Mouse (Mus musculus): ENCODE results near the gene Leng1. TPM values are rescaled to one million over a fixed set of nuclear protein-coding genes. Genes with fewer than 3 reads are reported as not detected.

Leng1 gene
- polyA plus RNA-seq, 1 experiment, result 9.5 TPM

DNA sequence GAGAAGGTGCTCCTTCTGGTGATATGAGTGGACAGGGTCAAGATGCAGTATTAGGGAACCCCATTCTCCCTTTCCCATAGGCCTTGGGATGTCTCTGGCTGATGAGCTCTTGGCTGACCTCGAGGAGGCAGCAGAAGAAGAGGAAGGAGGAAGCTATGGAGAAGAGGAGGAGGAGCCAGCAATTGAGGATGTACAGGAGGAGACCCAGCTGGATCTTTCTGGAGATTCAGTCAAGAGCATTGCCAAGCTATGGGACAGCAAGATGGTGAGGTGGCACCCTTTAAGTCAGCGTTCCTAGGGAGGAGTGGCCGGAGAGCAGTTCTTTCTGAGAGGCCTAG, 35.2 kb downstream of the Leng1 start:
- TF ChIP-seq TCF12 (IDR thresholded peaks at IDR 0.05; ENCODE audit: insufficient read depth, poor library complexity, severe bottlenecking) (no peak), POLR2AphosphoS2 (IDR thresholded peaks at IDR 0.05; ENCODE audit: insufficient read length, low read depth) (no peak), SRF (IDR thresholded peaks at IDR 0.05; ENCODE audit: control insufficient read depth, insufficient read length, low read depth) (no peak), E2F4 (IDR thresholded peaks at IDR 0.05; ENCODE audit: insufficient read depth) (no peak), MAX (IDR thresholded peaks at IDR 0.05; ENCODE audit: low read depth) (no peak), MYOD1 (IDR thresholded peaks at IDR 0.05; ENCODE audit: control insufficient read depth in 1 of 3, insufficient read length in 2 of 3, low read depth in 2 of 3) (no peak)
- Histone ChIP-seq H3K79me2 (ENCODE audit: control insufficient read depth, insufficient read depth) (peaks cover 35% of the 10 kb centered on the region), H3K4me3 (peak overlapping the region; percentile 69), H3K36me3 (ENCODE audit: control insufficient read depth, insufficient read depth) (peaks cover 12% of the 10 kb centered on the region), H3ac (ENCODE audit: control insufficient read depth, insufficient read length) (no peak overlapping the region), H3K27me3 (ENCODE audit: control insufficient read depth, insufficient read depth, insufficient read length) (no peaks in the 10 kb centered on the region), H3K4me2 (ENCODE audit: low read depth) (peak overlapping the region; percentile 89)

DNA sequence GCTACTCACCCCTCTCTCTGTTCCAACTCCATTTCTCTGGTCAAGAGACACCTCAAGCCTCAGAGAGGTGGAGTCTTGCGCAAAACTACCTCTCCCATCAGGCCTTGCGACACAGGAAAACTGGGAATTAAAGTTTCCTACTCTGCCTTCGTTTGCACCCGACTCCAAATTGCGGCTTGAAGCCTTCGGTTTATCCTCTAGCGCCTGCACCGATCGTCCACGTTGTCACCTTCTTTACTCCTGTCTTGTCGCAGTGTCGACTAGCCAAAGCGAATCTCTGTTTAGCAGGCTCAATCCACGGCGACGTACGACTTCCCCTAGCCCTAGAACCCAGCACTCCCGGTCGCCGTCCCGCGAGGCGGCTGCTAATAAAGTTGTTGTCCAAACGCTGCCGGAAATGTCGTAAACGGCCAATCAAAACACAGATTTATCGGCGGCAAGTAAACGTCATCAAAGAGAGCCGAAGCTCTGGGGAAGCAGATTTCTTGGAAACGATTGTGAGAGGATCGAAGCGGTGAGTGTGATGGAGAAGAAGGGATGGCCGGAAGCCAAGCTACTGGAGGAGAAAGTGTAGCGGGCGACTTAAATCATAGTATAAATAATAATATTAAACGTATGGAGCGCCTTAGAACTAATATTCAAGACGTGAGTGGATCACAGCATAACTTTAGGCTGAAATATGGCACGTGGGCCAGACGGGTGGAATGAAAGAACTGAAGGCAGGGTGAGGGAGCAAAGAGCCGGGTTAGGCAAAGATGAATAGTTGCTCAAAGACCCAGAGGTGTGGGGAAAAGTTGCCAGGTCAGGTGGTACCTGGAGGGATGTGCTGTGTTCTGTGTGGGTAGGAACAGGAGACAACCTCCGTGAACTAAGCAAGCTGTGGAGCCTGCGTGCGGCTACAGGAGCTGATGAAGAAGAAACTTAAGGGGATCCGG, 35.8 kb downstream of the Leng1 start, which contains the start of the genes Tfpt and Prpf31:
Tfpt (minus strand) TSS at position 387 of the 935 bp plus-strand sequence.
Prpf31 (plus strand) TSS at position 443 of the 935 bp plus-strand sequence.
- Histone ChIP-seq H3ac (ENCODE audit: control insufficient read depth, insufficient read length) (peak within 1 kb of the TSS; percentile 82), H3K4me2 (ENCODE audit: low read depth) (peak within 1 kb of the TSS; percentile 94), H3K27me3 (ENCODE audit: control insufficient read depth, insufficient read depth, insufficient read length) (no peaks in the 10 kb centered on the region), H3K4me3 (peak within 1 kb of the TSS; percentile 69), H3K79me2 (ENCODE audit: control insufficient read depth, insufficient read depth) (peaks cover 35% of the 10 kb centered on the region), H3K36me3 (ENCODE audit: control insufficient read depth, insufficient read depth) (peaks cover 8% of the 10 kb centered on the region)
- TF ChIP-seq TCF12 (IDR thresholded peaks at IDR 0.05; ENCODE audit: insufficient read depth, poor library complexity, severe bottlenecking) (no peak), MAX (IDR thresholded peaks at IDR 0.05; ENCODE audit: low read depth) (no peak), REST (IDR thresholded peaks at IDR 0.05; ENCODE audit: insufficient read depth, insufficient read length) (no peak), E2F4 (IDR thresholded peaks at IDR 0.05; ENCODE audit: insufficient read depth) (peak; percentile 65), USF1 (IDR thresholded peaks at IDR 0.05; ENCODE audit: low read depth) (no peak), CEBPB (IDR thresholded peaks at IDR 0.05; ENCODE audit: insufficient read depth, poor library complexity, severe bottlenecking) (peak; percentile 46; the same call in 1 of the 2 replicates), MYOG (IDR thresholded peaks at IDR 0.05; ENCODE audit: control insufficient read depth in 1 of 3, insufficient read depth in 1 of 3, insufficient read length in 2 of 3, low read depth in 2 of 3) (no peak), MYOD1 (IDR thresholded peaks at IDR 0.05; ENCODE audit: control insufficient read depth in 1 of 3, insufficient read length in 2 of 3, low read depth in 2 of 3) (no peak), POLR2AphosphoS2 (IDR thresholded peaks at IDR 0.05; ENCODE audit: insufficient read length, low read depth) (no peak), TCF3 (IDR thresholded peaks at IDR 0.05; ENCODE audit: insufficient read length, low read depth) (no peak), SRF (IDR thresholded peaks at IDR 0.05; ENCODE audit: control insufficient read depth, insufficient read length, low read depth) (peak; percentile 70), POLR2A (IDR thresholded peaks at IDR 0.05; ENCODE audit: insufficient read length, low read depth) (peak; percentile 25)

DNA sequence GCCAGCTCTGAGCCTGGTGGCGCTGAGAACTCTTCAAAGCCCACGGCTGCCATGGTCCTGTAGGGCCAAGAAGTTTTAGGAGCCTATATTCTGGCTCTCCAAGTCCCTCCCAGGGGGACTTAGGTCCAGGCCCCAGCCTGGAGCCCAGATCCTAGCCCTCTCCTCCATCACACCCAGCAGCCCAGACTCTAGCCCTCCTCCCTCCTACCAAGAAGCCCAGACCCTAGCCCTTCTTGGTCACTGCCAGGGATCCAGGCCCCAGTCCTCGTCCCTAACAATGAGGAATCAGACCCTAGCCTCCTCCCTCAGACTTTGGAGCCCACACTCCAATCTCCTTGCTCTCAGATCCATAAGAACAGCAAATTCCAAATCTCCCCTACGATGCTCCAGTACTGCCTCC, 36.6 kb downstream of the Leng1 start:
- peaks cover 35% of the 10 kb centered on the region for H3K79me2 ChIP-seq (ENCODE audit: control insufficient read depth, insufficient read depth)
- peak overlapping the region; percentile 82 for H3ac ChIP-seq (ENCODE audit: control insufficient read depth, insufficient read length)
- H3K4me3 ChIP-seq, result peak overlapping the region; percentile 69
- H3K36me3 ChIP-seq (ENCODE audit: control insufficient read depth, insufficient read depth), result peaks cover 8% of the 10 kb centered on the region
- no peaks in the 10 kb centered on the region for H3K27me3 ChIP-seq (ENCODE audit: control insufficient read depth, insufficient read depth, insufficient read length)
- TF ChIP-seq MAX (IDR thresholded peaks at IDR 0.05; ENCODE audit: low read depth) (no peak), CEBPB (IDR thresholded peaks at IDR 0.05; ENCODE audit: insufficient read depth, poor library complexity, severe bottlenecking) (no peak), POLR2AphosphoS2 (IDR thresholded peaks at IDR 0.05; ENCODE audit: insufficient read length, low read depth) (no peak), REST (IDR thresholded peaks at IDR 0.05; ENCODE audit: insufficient read depth, insufficient read length) (no peak), TCF12 (IDR thresholded peaks at IDR 0.05; ENCODE audit: insufficient read depth, poor library complexity, severe bottlenecking) (no peak), SRF (IDR thresholded peaks at IDR 0.05; ENCODE audit: control insufficient read depth, insufficient read length, low read depth) (no peak), POLR2A (IDR thresholded peaks at IDR 0.05; ENCODE audit: insufficient read length, low read depth) (no peak), USF1 (IDR thresholded peaks at IDR 0.05; ENCODE audit: low read depth) (no peak)
- peak overlapping the region; percentile 94 for H3K4me2 ChIP-seq (ENCODE audit: low read depth)

DNA sequence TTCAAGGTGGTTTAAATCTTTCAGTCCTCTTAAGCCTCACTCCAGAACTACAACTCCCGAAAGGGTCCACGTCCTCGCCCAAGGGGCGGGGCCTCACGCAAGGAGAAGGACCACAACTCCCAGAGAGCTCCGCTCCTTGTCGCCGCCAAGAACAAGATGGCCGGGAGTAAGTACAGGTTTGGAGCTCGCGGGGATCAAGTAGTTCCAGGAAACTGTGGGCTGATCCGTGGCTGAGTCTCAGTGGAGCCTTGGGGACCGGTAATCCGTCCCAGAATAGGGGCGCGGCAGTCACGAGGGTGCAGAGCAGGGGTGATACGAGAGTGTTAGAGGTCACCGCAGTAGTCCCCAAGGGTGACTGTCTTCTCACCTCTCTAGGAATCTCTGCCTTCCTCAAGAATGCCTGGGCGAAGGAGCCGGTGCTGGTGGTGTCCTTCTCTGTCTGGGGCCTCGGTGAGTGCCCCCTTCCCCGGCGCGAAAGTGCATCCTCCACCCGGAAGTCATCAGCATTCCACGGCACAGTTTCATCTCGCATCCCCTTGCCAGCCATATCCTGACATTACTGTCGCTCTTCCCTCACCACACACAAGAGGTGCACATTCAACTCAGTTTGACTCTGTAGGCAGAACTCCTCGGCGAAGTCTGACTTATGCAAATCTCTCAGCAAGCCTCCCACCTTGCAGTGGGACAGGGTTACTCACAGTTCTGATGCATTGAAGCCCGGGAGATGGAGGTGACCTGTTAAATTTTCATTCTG, 48.2 kb downstream of the Leng1 start, which contains the start of gene Ndufa3:
Ndufa3 (plus strand) TSS at position 132 of the 754 bp plus-strand sequence.
- TF ChIP-seq POLR2A (IDR thresholded peaks at IDR 0.05; ENCODE audit: insufficient read length, low read depth) (peak; percentile 56), POLR2AphosphoS2 (IDR thresholded peaks at IDR 0.05; ENCODE audit: insufficient read length, low read depth) (peak; percentile 61), TCF3 (IDR thresholded peaks at IDR 0.05; ENCODE audit: insufficient read length, low read depth) (no peak)
- Histone ChIP-seq H3ac (ENCODE audit: control insufficient read depth, insufficient read length) (peak within 1 kb of the TSS; percentile 38), H3K4me2 (ENCODE audit: low read depth) (peak within 1 kb of the TSS; percentile 93), H3K27me3 (ENCODE audit: control insufficient read depth, insufficient read depth, insufficient read length) (peaks cover 13% of the 10 kb centered on the region), H3K4me3 (peak within 1 kb of the TSS; percentile 64), H3K79me2 (ENCODE audit: control insufficient read depth, insufficient read depth) (peaks cover 12% of the 10 kb centered on the region), H3K36me3 (ENCODE audit: control insufficient read depth, insufficient read depth) (no peaks in the 10 kb centered on the region)
